Mouse (Mus musculus) erythroid progenitor cell, adult 5-6 weeks (primary cell): ENCODE measurements around the gene Napa. TPM values are rescaled to one million over a fixed set of nuclear protein-coding genes. Genes with fewer than 3 reads are reported as not detected.

Source experiments
- ATAC-seq: replicated peaks from 2 replicates; pipeline ENCODE4 v1.8.0; 2016; ENCODE audit warnings: moderate number of reproducible peaks, mild to moderate bottlenecking, moderate TSS enrichment, inconsistent platforms; ENCODE audit not compliant: poor library complexity, low FRiP score, severe bottlenecking
- total RNA-seq, 2 experiments: library from RNA; stranded (forward) in 1 of 2; stranded (reverse) in 1 of 2; fragments of 150-400 nt in 1 of 2; fragments of 186-747, 209-891 nt in 1 of 2; gene quantifications; 2 replicates each; pipeline versions ENCODE4 v1.2.3 to v1.2.4; 2015 to 2017; ENCODE audit warnings: low replicate concordance in 2 of 2

The Napa gene
- total RNA-seq, 2 experiments from 2014 or later = 141 to 282 TPM

- ATAC-seq = no peak
Measured at GRCm38 (mm10) chr7:16162036-16162435, 63.8 kb downstream of the Napa start.

Other genes starting within 250 kb of the Napa start
- not detected in 2 replicates for gene Crx, start 218.5 kb upstream of the Napa start, total RNA-seq (2015; ENCODE audit: low replicate concordance)
- not detected in 2 replicates for gene Crx, start 218.5 kb upstream of the Napa start, total RNA-seq (2017; ENCODE audit: low replicate concordance)
- not detected in 2 replicates for gene Crxos, start 215.8 kb upstream of the Napa start, total RNA-seq (2015; ENCODE audit: low replicate concordance)
- gene Crxos, start 215.8 kb upstream of the Napa start, total RNA-seq (2017; ENCODE audit: low replicate concordance) = not detected in 2 replicates
- gene Selenow, start 176.1 kb upstream of the Napa start, total RNA-seq (2015; ENCODE audit: low replicate concordance) = 52.4 and 65.6 TPM in 2 replicates
- gene Selenow, start 176.1 kb upstream of the Napa start, total RNA-seq (2017; ENCODE audit: low replicate concordance) = 19.6 and 25.3 TPM in 2 replicates
- gene Nop53, start 152.4 kb upstream of the Napa start, total RNA-seq (2015; ENCODE audit: low replicate concordance) = 23.9 and 38.2 TPM in 2 replicates
- 66.1 and 114 TPM in 2 replicates for gene Nop53, start 152.4 kb upstream of the Napa start, total RNA-seq (2017; ENCODE audit: low replicate concordance)
- 2.9 and 5.4 TPM in 2 replicates for gene Ehd2, start 130.9 kb upstream of the Napa start, total RNA-seq (2015; ENCODE audit: low replicate concordance)
- gene Ehd2, start 130.9 kb upstream of the Napa start, total RNA-seq (2017; ENCODE audit: low replicate concordance) = 0.64 and 0.76 TPM in 2 replicates
- 5.4 and 16.6 TPM in 2 replicates for gene Bicra, start 50.5 kb upstream of the Napa start, total RNA-seq (2015; ENCODE audit: low replicate concordance)
- gene Bicra, start 50.5 kb upstream of the Napa start, total RNA-seq (2017; ENCODE audit: low replicate concordance) = 1.9 and 2.0 TPM in 2 replicates
- not detected in 2 replicates for gene Zfp541, start 36.6 kb upstream of the Napa start, total RNA-seq (2015; ENCODE audit: low replicate concordance)
- not detected in 2 replicates for gene Zfp541, start 36.6 kb upstream of the Napa start, total RNA-seq (2017; ENCODE audit: low replicate concordance)
- gene Kptn, start 21.4 kb downstream of the Napa start, total RNA-seq (2015; ENCODE audit: low replicate concordance) = 2.9 and 8.6 TPM in 2 replicates
- 2.2 and 5.2 TPM in 2 replicates for gene Kptn, start 21.4 kb downstream of the Napa start, total RNA-seq (2017; ENCODE audit: low replicate concordance)
- not detected in 2 replicates for gene Slc8a2, start 31.4 kb downstream of the Napa start, total RNA-seq (2015; ENCODE audit: low replicate concordance)
- 0.26 TPM in 1 of 2 replicates, not detected in the other for gene Slc8a2, start 31.4 kb downstream of the Napa start, total RNA-seq (2017; ENCODE audit: low replicate concordance)
- gene Meis3, start 76.6 kb downstream of the Napa start, total RNA-seq (2015; ENCODE audit: low replicate concordance) = 1.3 TPM in 1 of 2 replicates, not detected in the other
- not detected in 2 replicates for gene Meis3, start 76.6 kb downstream of the Napa start, total RNA-seq (2017; ENCODE audit: low replicate concordance)
- gene Dhx34, start 123.6 kb downstream of the Napa start, total RNA-seq (2015; ENCODE audit: low replicate concordance) = 2.5 and 2.9 TPM in 2 replicates
- 0.76 and 4.6 TPM in 2 replicates for gene Dhx34, start 123.6 kb downstream of the Napa start, total RNA-seq (2017; ENCODE audit: low replicate concordance)
- gene C5ar2, start 145.7 kb downstream of the Napa start, total RNA-seq (2015; ENCODE audit: low replicate concordance) = 2.2 and 8.4 TPM in 2 replicates
- 1.8 and 3.3 TPM in 2 replicates for gene C5ar2, start 145.7 kb downstream of the Napa start, total RNA-seq (2017; ENCODE audit: low replicate concordance)
- 5.4 and 8.0 TPM in 2 replicates for gene C5ar1, start 161.1 kb downstream of the Napa start, total RNA-seq (2015; ENCODE audit: low replicate concordance)
- gene C5ar1, start 161.1 kb downstream of the Napa start, total RNA-seq (2017; ENCODE audit: low replicate concordance) = 2.3 and 5.0 TPM in 2 replicates
- gene Inafm1, start 175.2 kb downstream of the Napa start, total RNA-seq (2015; ENCODE audit: low replicate concordance) = 6.8 and 9.6 TPM in 2 replicates
- gene Inafm1, start 175.2 kb downstream of the Napa start, total RNA-seq (2017; ENCODE audit: low replicate concordance) = 16.3 and 19.3 TPM in 2 replicates
- 15.1 and 25.6 TPM in 2 replicates for gene Ccdc9, start 188.3 kb downstream of the Napa start, total RNA-seq (2015; ENCODE audit: low replicate concordance)
- gene Ccdc9, start 188.3 kb downstream of the Napa start, total RNA-seq (2017; ENCODE audit: low replicate concordance) = 27.7 and 39.5 TPM in 2 replicates
- gene Bbc3, start 209.9 kb downstream of the Napa start, total RNA-seq (2015; ENCODE audit: low replicate concordance) = 0.42 and 3.2 TPM in 2 replicates
- 0.76 and 2.6 TPM in 2 replicates for gene Bbc3, start 209.9 kb downstream of the Napa start, total RNA-seq (2017; ENCODE audit: low replicate concordance)